Mouse (Mus musculus) ES-Bruce4 (cell line): ENCODE data around the gene Plcd3.

ENCODE experiments used
- EP300 ChIP-seq: IDR thresholded peaks from 2 replicates; pipeline ENCODE4 v1.6.1; 2011; ENCODE audit warnings: low read depth, low read length; ENCODE audit not compliant: insufficient read depth
- POLR2A ChIP-seq: IDR thresholded peaks from one replicate; pipeline ENCODE4 v1.8.1; 2011; ENCODE audit warnings: low read length; ENCODE audit not compliant: insufficient read depth

DNA sequence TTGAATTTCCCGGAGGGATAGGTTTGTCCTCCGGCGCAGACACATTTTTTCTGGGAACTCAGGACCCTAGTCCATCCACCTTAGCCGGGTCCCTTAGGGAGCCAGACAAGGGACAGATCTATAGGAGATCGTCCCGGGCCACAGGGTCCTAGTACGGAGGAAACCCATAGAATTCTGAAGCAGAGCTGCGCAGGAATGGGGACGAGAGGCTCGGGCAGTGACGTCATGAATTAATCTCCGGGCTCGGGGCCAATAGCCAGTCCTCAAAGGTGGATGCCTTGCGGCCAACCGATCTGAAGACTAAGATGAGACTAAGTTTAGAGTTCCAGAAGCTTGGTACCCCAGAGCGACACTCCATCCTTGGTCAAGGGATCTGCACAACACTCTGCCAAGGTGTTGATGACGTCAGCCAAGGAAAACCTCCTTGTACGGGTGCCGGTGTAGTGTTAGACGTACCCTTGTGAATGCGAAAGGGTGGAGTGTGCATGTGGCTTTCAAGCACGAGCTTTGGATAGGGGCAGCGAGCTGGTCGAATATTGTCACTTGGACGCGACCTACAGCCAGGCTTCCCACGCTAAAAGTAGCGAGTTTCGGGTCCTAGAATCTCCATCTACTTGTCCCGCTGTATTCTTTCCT is 526 bp upstream of the Plcd3 start:
- no peak for TF ChIP-seq POLR2A
- TF ChIP-seq EP300: no peak
